Mouse (Mus musculus) lung, postnatal 14 days (tissue): Measurements from ENCODE around the gene Tcp10a.
"Not testable (repeated sequence)": the region's sequence is repeated elsewhere in the genome, so short reads cannot be mapped to it uniquely, and the experiment has no call there.

Experiments
- DNase-seq: peaks from one replicate; pipeline ENCODE4 v3.0.0; 2021

The Tcp10a gene

GRCm38 (mm10) chr17:7371879-7372278 lies 47.4 kb downstream of the Tcp10a start, which contains the start of gene Gm49630:
TSS of gene Gm49630 (minus strand) at chr17:7371979.
- not testable (repeated sequence) for DNase-seq

- DNase-seq, result not testable (repeated sequence)
Observed at GRCm38 (mm10) chr17:7376951-7377700, 52.7 kb downstream of the Tcp10a start.

GRCm38 (mm10) chr17:7377907-7378306 lies 53.5 kb downstream of the Tcp10a start:
- not testable (repeated sequence) for DNase-seq

GRCm38 (mm10) chr17:7382711-7383110 lies 58.3 kb downstream of the Tcp10a start:
- not testable (repeated sequence) for DNase-seq

- not testable (repeated sequence) for DNase-seq
Observed at GRCm38 (mm10) chr17:7383167-7384143, 59.0 kb downstream of the Tcp10a start.

- not testable (repeated sequence) for DNase-seq
Observed at GRCm38 (mm10) chr17:7385364-7385763, 60.9 kb downstream of the Tcp10a start, which contains the start of gene Unc93a2. TSS of gene Unc93a2 (minus strand) at chr17:7385464.

- DNase-seq, result not testable (repeated sequence)
Observed at GRCm38 (mm10) chr17:7386016-7386415, 61.6 kb downstream of the Tcp10a start.

- not testable (repeated sequence) for DNase-seq
Observed at GRCm38 (mm10) chr17:7388341-7388957, 64.0 kb downstream of the Tcp10a start.

GRCm38 (mm10) chr17:7388958-7389356 lies 64.5 kb downstream of the Tcp10a start:
- DNase-seq, result not testable (repeated sequence)

GRCm38 (mm10) chr17:7389898-7390297 lies 65.5 kb downstream of the Tcp10a start:
- DNase-seq, result not testable (repeated sequence)

GRCm38 (mm10) chr17:7395116-7395515 lies 70.7 kb downstream of the Tcp10a start:
- not testable (repeated sequence) for DNase-seq
